In the genomic region with DNA sequence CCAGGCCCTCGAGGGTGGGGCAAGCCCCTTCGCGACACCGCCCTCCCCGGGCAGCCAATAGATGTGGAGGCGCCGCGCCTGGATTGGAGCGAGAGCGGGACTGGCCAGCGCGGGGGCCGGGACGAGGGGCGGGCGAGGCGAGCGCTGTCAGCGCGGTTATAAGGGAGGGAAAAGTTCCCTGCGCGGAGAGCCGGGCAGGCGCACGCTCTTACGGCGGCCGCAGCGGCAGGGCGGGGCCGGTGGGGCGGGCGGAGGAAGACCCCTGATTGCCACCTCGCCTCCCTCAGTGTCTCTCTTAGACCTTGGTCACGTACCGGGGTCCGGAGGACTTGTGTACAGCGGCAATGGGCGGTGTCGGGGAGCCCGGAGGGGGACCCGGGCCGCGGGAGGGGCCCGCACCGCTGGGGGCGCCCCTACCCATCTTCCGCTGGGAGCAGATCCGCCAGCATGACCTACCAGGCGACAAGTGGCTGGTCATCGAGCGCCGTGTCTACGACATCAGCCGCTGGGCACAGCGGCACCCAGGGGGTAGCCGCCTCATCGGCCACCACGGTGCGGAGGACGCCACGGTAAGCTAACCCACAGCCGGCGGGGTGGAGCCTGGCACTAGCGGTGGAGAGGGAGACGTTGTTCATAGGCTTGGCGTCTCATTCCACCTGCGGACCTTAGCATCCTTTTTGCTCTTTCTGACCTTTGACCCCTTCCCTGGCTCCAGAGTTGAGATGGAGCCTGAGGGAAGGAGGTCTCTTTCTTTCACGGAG, we compare ENCODE assay signal across 8 mouse cellular contexts. TPM values are rescaled to one million over a fixed set of nuclear protein-coding genes. Genes with fewer than 3 reads are reported as not detected.
DNase-seq lines count a peak whose midpoint lies in the region; ATAC-seq lines count a peak whose summit lies in the region.

A gene (plus strand): TSS at position 182 of the 761 bp plus-strand sequence.

- peak within 1 kb of the TSS; percentile 71 for H3K9ac ChIP-seq in hindbrain, embryonic 11.5 days (ENCODE audit: low read depth, low read length)

- no peaks in the 10 kb centered on the region for H3K36me3 ChIP-seq in hindbrain, embryonic 11.5 days (ENCODE audit: control insufficient read depth, insufficient read depth, low read length)

- peak; percentile 94 for DNase-seq in NIH3T3 (ENCODE audit: low read depth)
- peak; percentile 81 to 85 for DNase-seq in cerebellum, postnatal 14 days
- DNase-seq in frontal cortex, postnatal 25 days (ENCODE audit: low spot score in 2 of 2), result peak; percentile 49 to 56
- peak; percentile 77 for DNase-seq in hindbrain, embryonic 11.5 days (ENCODE audit: low spot score)
- peak; percentile 62 to 73 for DNase-seq in layer of hippocampus, postnatal 14 days (ENCODE audit: low spot score in 2 of 2)
- peak; percentile 86 for DNase-seq in lung, postnatal 14 days
- DNase-seq in ovary, postnatal 36 days (ENCODE audit: low spot score), result peak; percentile 87
- DNase-seq in thymus, postnatal 4 days, result peak; percentile 79

- peak within 1 kb of the TSS; percentile 99 for H3K4me2 ChIP-seq in hindbrain, embryonic 11.5 days (replicated peaks; ENCODE audit: low read depth, low read length)

- H3K27ac ChIP-seq in hindbrain, embryonic 11.5 days (ENCODE audit: low read depth, low read length), result no peak within 1 kb of the TSS

- WGBS in hindbrain, embryonic 11.5 days, result under 1% methylated on average over 58 of the region's 69 CpGs

- peak within 1 kb of the TSS; percentile 54 for H3K4me3 ChIP-seq in hindbrain, embryonic 11.5 days (ENCODE audit: low read depth, low read length)

- H3K27me3 ChIP-seq in hindbrain, embryonic 11.5 days (ENCODE audit: control insufficient read depth, insufficient read depth, low read length), result 0 out of 2 replicates have a peak, but pooled peaks cover 4% of the 10 kb centered on the region

- ATAC-seq in hindbrain, embryonic 11.5 days (ENCODE audit: low FRiP score), result peak; percentile 91

- no peaks in the 10 kb centered on the region for H3K9me3 ChIP-seq in hindbrain, embryonic 11.5 days (ENCODE audit: control insufficient read depth, low read length)

- H3K4me1 ChIP-seq in hindbrain, embryonic 11.5 days (replicated peaks; ENCODE audit: control insufficient read depth, insufficient read depth, low read length), result peaks cover 9% of the 10 kb centered on the region; the same call in 1 of the 2 replicates

RNA-seq across cellular contexts. Expression of the gene that starts here (rescaled TPM):
- 5.7 and 5.8 TPM in 2 replicates for polyA plus RNA-seq in hindbrain, embryonic 11.5 days (2014; fragmentation: Nextera tagmentation; extraction: Ambion mirVana)
- 10 to 100 TPM; 34.3 to 36.8 TPM for total RNA-seq in layer of hippocampus, postnatal 14 days (2021)
